Mouse (Mus musculus) cerebral cortex, adult 2 months (tissue): ENCODE measurements around the gene Efcc1.

Experiments
- WGBS: fragments of 180-500 bp; shearing (Covaris S2); methylation state at CpG from one replicate; pipeline ENCODE4 v1.1.7; 2018; 5-methylcytosine and 5-hydroxymethylcytosine counted together

The Efcc1 gene

DNA sequence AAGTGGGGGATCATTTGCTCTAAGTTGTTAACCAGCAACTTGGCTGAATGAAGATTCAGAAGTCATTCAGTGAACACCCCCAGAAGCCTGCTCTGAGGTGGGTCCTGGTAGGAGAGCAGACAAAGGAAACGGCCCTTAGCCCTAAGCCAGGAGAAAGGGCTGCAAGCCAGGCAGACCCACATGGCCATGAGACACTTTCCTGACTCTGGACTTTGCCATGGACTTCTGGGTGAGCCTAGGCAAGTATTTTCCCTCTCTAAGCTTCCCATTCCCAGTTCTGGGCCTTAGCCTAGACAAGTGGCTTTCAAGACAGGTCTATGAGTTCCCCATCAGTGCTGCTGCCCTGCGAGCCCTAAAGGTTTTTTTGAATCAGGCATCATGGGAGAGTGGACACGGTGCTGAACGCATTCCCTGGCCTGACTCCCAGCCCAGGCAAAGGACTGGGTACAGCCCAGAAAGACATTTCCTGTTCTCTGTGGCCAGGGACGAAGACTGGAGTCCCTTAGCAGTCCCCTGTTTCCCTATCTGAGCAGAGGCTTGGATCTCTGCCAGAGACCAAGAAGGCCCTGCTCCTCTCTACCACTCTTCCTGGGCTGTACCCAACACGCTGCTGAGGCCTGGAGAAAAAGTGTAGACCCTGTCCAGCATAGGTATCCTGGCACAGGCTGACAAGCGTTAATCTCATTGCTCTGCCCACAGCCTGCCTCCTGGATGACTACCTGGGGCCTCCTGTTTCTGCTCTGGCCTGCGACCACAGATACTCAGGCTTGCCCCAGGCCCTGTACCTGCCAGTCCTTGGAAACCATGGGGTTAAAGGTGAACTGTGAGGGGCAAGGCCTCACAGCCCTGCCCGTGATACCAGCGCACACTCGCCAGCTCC is 47.9 kb downstream of the Efcc1 start:
- WGBS = 75% methylated on average over 11 of the region's 11 CpGs

DNA sequence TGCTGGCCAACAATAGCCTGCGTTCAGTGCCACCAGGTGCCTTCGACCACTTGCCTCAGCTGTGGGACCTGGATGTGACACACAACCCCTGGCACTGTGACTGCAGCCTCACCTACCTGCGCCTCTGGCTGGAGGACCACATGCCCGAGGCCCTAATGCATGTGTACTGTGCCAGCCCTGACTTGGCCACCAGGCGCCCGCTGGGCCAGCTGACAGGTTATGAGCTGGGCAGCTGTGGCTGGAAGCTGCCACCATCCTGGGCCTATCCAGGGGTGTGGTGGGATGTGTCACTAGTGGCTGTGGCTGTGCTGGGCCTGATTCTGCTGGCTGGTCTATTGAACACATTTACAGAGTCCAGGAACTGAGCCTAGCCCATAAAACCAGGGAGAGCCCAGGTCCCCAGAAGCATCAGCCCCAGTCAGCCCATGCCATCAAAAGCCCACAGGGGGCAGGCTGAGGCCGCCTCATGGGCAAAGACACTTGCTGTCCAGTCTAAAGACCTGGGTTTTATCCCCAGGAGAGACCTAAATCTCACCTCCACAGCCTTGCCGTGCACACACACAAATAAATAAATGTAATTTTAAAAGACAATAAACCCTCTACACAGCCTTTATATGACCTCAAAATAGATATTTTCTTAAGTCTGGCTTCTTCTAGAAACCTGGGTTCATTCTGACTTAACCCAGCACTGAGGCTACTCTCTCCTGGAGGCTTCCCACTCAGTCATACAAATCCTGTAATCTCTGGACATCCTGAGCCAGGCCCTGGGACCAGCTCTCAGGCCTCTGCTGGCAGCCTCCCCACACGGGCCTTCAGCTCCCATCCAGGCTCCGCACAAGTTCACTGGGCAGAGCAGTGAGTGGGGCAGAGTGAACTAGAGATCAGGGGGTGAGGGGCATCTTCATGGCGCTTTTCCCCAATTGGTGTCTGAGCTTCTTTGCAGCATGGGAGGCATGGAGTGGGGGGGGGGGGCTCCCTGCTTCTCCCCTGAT is 48.8 kb downstream of the Efcc1 start:
- WGBS = 93% methylated on average over 11 of the region's 11 CpGs

DNA sequence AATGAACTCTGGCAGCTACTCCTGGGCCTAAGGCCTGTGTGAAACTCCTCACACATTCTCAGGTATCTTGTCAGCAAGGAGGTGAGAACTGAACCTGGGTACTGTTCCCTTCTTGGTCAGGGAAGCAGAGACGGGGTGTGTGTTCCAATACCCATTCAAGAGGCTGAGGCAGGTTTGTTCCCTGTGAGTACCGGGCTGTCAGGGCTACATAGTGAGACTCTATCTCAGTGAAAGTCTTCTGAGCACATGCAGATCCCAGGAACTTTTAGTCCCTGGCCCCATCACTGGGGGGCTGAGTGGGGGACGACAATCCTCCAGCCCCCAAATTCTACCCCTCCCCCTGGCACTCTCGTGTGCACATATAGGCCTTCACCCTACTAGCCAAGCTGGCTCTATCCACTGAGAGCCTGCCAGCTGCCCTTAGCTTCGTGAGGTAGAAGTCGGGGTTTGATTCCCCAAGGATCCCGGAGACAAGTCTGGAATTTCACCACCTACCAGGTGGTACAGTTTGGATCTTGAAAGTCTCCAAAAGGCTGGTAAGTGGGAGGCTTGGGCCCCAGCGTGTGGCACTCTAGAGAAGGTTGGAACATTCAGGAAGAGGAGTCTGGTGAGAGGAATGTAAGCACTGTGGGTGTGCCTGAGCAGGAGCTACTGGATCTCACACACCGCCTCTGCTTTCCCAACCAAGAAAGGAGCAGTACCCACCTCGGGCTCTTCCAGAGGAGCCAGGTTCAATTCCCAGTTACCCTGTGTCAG is 50.1 kb downstream of the Efcc1 start:
- 67% methylated on average over 10 of the region's 10 CpGs for WGBS

DNA sequence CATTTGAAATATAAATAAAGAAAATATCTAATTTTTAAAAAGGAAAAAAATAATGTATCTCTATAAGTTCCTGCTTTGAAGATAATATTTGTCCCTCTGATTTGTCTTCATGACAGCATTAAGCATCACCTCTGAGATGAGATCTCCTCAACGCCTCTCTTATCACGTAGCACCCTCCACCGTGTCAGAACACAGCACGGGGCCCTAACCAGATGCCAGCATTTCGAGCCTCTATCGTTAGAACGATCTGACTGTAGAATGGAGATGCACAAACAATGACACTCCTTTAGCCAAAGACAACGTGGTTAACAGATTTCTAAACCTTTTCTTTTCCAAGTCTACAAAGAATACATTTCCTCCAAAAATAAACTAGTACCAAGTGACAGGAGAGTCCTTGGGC is 53.4 kb downstream of the Efcc1 start:
- WGBS = 72% methylated on average over 8 of the region's 8 CpGs

DNA sequence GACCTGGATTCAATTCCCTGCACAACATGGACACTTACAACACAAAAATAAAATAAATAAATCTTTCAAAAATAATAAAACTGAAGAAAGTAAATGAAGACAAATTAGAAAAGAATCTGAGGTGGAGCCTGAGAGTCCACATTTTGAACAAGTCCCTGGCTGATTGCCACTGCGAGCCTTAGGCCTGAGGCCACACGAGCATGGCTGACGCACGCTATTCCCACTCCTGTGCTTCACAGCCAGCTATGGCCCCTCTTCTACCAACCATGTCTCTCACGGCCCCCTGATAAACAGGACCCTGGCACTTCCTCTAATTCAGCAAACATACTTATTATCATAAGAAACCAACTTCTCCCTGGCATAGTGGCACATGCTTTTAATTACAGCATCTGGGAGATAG is 56.0 kb downstream of the Efcc1 start:
- 84% methylated on average over 5 of the region's 5 CpGs for WGBS

DNA sequence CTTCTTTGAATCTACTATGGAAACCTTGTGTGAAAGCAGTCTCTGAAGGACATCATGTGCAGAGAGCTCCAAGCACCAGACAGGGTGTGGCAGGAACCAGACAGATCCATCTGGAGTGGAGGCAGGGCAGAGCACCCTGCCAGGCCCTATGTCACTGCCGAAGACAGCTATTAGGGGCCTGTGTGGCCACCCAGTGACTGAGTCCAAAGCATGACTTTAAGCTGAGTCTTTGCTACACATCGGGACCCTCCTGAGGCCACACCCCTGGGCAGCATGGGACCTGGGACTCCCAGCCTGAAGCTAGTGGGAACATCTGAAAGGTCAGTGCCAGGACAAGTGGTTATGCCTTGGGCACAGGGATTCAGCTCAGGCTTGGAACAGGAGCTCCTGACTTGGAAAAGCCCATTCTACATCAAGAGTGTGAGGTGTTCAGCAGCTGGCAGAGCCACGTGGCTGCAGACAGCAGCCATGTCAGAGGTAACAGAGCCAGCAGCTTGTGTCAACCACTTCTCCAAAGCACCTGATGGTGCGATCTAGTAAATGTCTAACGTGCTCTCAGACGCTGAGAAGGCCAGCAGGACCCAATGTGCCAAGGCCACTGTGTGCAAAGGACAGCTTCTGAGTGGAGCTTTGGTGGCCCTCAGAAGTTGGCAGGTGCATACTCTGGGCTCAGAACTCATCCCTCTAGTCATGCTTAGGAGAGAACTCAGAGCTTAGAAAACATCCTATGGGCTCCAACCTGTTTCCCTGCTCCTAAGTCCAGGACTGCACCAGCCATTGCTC is 56.6 kb downstream of the Efcc1 start:
- WGBS = 76% methylated on average over 6 of the region's 6 CpGs

DNA sequence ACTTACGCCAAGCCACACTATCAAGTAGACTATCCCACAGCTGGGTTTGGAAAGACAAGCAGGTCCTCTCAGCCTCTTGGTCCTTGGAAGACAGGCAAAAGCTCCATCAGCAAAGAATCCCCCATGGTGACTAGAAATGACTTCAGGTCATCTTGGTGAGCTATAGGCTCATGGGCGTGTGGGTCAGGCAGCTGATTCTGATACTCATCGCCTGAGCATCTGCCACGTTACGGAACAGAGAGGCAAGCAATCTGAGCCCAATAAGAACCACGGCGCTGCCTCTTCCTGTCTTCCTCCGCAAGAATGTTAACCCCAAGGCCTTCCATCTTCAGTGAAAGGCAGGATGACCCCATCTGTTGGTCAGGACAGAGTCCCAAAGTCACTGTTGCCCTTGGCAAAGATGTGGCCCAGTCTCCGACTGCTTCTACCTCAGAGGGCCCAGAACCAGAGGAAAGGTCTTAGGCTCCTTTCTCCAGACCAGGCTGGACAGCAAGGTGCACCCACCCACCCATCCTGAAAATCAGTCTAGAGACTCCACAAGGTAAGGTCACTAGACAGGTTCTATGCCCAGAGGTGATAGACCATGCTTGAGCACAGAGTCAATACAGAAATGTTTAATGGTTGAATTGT is 57.7 kb downstream of the Efcc1 start:
- 96% methylated on average over 9 of the region's 9 CpGs for WGBS

DNA sequence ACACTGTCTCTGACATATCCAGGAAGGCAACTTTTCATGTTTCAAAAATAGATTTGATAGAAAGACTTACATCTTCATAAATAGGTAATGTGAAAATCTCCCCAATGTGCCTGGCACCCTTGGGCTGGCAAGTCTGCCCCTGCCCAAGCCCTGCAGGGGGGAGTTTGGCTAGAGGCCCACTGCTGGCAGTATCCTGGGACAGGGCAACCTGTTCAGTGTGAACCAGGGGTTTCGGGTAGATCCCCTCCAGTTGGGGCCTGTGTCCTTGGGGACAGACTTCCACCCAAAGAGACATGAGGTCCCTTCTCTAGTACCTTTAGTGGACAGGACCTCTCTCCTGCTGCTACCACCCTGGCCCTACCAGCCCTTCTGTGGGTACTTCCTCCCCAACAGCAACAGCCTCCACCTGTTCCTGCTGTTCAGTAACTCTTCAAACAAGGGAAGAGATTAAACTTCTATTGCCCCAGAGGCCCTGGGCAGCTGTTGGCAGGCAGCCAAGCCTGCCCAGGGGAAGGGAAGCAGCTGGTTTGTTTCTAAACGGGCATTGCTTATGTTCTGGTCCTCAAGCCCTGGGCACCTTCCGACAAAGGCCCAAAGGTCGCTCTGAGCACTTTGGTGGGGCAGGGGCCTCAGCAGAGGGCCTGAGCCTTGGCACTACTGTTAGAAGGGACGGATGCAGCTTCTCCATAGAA is 58.4 kb downstream of the Efcc1 start:
- WGBS = 48% methylated on average over 5 of the region's 5 CpGs

DNA sequence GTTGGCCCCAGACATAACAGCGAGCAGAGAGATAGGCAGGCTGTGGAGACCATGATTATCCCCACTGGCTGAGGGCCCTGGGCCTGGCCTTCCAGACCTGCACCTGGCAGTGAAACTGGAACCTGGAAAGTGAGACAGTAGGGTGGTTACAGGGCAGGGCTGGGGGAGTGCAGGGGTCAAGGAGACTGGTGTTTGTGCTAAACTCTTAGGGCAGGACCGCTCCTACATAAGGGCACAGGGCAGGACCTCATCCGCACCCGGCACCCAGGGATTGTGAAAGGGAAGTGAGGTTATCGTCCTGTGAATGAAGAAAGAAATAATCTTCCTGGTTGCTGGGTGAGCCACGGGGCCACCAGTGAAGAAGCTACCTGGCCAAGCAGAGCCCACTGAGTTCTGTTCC is 59.1 kb downstream of the Efcc1 start:
- 95% methylated on average over 6 of the region's 6 CpGs for WGBS

DNA sequence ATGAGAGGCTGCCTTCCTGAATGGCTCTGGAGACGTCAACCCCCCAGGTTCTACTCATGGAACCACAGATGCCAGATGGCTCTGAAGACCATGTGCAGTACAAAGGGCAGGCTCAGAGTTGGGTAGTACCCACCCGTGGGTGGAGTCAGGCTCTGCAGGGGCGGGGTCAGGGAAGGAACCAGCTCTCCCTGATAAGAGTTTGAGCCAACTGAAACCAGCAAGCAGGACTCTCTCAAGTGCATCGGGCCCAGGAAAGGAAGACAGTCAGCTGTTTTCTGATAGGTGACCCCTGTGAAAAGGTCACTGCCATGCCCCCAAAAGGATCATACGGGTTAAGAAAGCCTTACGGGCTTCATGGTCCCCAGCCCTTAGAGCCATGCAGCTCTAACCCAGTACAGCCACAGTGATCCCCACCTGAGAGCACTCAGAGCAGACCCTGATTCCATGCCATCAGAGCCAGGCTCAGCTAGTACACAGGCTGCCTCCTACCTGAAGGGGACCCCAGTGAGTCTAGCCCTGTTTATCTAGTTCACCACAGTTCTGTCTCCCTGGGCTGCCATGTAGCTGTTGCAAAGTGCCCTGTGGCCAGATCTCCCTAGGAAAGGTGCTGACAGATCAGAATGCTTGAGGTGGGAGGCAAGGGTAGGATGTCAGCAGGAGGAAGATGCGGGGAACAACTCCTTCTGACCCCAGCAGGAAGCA is 60.3 kb downstream of the Efcc1 start:
- 84% methylated on average over 7 of the region's 7 CpGs for WGBS

DNA sequence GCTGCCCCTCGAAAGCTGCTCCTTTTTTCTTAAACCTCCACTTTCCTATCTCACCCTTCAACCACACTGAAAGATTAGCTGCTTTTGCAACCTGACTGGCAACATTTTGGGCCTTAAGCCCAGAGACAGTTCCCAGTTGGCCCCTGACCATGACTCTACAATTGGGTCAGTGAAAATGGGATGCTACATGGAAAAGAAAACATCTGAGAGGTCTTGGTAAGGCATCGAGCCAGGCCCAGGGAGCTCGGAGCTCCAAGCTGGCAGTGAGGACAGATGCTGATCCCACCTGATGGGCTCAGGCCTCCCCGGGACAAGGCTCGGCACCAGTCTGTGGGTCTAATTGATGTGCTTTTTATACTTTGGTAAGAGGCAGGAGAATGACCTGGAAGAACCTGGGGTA is 61.2 kb downstream of the Efcc1 start:
- 97% methylated on average over 5 of the region's 5 CpGs for WGBS

DNA sequence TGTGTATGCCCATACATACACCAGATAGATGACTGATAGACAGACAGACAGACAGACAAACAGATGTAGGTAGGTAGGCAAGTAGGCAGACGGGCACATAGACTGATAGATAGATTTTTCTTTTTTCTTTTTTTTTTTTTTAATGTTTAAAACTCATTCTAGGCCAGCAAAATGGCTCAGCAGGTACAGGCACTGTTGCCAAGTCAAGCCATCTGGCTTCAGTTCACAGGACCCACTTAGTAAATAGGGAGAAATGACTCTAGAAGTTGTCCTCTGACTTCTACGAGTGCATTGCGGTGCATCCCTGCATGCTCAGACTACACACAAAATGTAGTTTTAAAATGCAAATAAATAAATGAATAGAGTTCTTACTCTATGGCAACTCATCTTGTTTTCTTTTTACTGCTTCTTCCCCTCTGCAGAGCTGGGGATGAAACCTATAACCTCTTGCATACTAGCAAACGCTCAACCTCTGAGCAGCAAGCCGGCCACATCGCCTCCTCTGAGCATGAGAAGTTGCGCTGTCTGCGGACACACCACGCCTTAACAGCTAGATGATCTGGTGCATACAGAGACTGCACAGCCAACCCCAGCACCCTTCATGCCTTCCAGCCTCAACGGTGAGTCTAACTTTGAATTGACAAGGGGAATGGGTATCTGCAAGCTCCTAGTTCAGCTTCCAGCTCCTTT is 63.3 kb downstream of the Efcc1 start:
- WGBS = 93% methylated on average over 10 of the region's 10 CpGs

DNA sequence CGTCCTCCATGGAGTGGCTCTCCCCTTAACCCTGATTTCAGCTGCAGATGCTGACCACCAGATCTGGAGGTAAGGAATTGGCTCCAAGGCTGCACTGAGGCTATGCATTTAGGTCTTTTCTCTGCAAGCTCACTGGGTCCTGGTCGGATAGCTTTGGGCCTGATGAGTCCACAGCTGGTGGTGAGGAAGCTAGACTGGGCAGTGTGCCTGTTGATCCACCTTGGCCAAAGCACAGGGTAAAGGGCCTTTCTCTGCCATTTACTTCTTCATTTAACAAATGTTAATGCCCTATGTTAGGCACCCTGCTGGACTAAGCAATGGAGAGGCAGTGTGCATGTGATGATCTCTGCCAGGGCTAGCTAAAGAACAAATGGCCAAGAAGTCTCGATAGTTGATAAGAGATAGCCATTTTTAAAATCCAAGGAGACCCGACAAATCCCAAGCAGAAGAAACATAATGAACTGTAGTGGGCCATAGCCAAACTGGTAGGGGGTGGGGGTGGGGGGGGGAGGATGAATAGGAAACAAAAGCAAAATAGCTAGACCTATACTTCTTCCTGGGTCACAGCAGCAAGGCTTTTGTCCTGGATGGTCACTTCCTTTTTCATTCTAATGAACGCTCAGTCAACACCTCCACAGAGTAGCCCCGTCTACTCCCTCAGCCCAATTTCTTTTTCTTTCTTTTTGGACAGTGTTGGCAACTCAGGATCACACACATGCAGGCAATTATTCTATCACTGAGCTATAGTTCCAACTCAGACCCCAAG is 64.9 kb downstream of the Efcc1 start:
- 68% methylated on average over 6 of the region's 6 CpGs for WGBS

DNA sequence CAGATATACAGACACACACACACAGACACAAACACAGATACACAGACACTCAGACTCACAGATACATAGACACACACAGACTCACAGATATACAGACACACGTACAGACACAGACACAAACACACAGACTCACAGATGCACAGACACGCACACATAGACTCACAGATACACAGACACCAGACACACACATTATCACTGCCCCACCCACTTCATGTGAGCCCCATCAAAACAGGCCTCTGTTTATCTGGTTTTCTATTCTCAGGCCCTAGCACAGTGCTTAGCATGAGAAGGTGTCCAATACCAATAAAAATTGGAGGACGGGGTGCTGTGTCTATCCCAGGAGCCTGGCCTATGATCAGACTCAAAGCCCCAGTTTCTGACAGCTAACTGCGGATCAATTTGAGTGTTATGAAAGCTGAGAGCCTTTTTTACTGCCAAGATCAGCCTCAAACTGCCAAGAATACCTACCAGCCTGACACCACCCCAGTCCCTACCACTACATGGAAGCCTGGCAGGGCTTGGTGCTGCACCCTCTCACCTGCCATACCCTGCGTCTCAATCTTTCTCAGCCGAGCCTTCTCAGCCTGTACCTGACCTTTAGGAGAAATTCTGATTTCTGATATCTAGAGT is 65.7 kb downstream of the Efcc1 start:
- WGBS = 82% methylated on average over 6 of the region's 6 CpGs

DNA sequence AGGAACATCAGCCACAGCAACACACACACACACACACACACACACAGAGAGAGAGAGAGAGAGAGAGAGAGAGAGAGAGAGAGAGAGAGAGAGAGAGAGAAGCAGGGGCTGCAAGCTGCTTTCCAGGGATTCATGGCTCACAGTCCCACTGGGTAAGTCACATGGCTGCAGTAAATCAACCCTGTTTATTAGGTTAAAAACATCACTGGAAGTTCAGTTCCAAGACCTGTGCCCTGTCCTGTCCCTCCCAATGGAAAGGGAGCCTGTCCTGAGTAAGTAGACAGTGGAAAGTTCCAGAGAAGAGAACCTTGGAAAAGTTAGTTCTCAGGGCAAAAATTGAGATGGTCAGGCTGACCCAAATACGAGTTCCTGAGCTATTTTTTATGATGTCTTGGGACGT is 66.7 kb downstream of the Efcc1 start:
- WGBS = 53% methylated on average over 2 of the region's 2 CpGs

DNA sequence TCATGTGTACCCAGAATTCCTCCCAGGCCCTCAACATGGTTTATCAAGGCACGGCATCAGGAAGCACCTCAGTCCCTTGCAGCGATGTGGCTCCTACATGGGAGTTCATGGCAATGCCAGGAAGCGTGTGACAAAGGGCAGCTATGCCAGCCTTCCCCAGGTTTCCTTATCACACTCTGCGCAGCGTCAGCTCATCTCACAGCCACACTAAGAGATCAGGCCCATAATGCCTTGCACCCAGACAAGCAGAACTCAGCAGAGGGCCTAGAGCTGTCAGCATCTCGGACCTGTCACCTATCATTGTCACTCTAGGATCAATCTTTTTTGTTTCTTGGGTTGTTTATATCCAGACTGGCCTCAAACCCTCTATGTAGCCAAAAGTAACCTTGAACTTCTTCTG is 68.9 kb downstream of the Efcc1 start:
- WGBS = 96% methylated on average over 6 of the region's 6 CpGs

DNA sequence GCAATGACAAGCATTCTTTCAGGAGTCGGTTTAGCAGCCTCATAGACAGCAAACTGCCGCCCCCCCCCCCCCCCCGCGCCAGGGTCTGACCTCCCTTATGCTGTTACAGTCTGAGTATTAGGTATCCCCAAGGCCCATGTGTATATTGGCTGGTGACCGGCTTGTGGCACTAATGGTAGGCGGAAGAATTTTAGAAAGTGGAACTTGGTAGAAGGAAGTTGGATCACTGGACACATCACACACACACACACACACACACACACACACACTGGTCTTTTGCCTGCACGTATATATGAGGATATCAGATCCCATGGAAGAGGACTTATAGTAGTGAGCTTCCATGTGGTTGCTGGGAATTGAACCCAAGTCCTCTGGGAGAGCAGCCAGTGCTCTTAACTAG is 71.8 kb downstream of the Efcc1 start:
- 88% methylated on average over 7 of the region's 7 CpGs for WGBS

DNA sequence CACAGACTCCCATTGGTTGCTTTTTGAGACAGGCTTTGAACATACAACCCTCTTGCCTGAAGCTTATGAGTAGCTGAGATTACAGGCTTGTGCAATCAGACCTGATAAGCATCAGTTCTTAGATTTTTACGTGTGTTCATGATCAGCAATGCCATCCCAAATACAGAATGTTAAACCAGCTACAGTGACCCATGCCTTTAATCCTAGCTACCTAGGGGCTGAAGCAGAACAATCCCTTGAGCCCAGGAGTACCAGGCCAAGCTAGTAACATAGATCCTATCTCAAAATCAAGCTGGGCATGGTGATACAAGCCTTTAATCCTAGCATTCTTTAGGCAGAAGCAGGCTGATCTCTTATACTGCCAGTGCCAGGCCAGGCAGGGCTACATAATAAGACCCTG is 73.4 kb downstream of the Efcc1 start:
- WGBS = 92% methylated on average over 1 of the region's 1 CpGs
